Mouse (Mus musculus) MEL (cell line): Measurements from ENCODE around the gene 1110017D15Rik. TPM values are rescaled to one million over a fixed set of nuclear protein-coding genes. Genes with fewer than 3 reads are reported as not detected.
A peak's percentile ranks its signal among the peaks of the same experiment; 100 is the strongest.

Experiments
- DNase-seq: peaks from one replicate; pipeline ENCODE4 v3.0.0; 2011; ENCODE audit warnings: low read depth, low spot score
- H3K27ac ChIP-seq: 2 replicates; pipeline ENCODE4 v1.5.1; 2012; ENCODE audit warnings: low read depth, mild to moderate bottlenecking, control low read depth, low read length, moderate library complexity; ENCODE audit not compliant: control insufficient read depth
- H3K27me3 ChIP-seq, 2 experiments: fragments of 150-350 bp in 1 of 2; sonication (generic) in 1 of 2; 2 replicates each; pipeline ENCODE4 v1.6.1; 2012; ENCODE audit warnings: low read length in 2 of 2, mild to moderate bottlenecking in 2 of 2, improper control_type of control experiment in 1 of 2, moderate library complexity in 1 of 2; ENCODE audit not compliant: insufficient read depth in 2 of 2, control insufficient read depth in 1 of 2
- H3K36me3 ChIP-seq, 2 experiments: 2 replicates each; pipeline ENCODE4 v1.6.1; 2012 to 2014; ENCODE audit warnings: low read length in 2 of 2, improper control_type of control experiment in 1 of 2, inconsistent platforms in 1 of 2, mild to moderate bottlenecking in 1 of 2; ENCODE audit not compliant: insufficient read depth in 2 of 2, control insufficient read depth in 1 of 2
- H3K4me1 ChIP-seq, 2 experiments: fragments of 150-350 bp in 1 of 2; sonication (generic) in 1 of 2; 2 replicates each; pipeline ENCODE4 v1.6.1; 2012; ENCODE audit warnings: low read length in 2 of 2, improper control_type of control experiment in 1 of 2, mild to moderate bottlenecking in 1 of 2; ENCODE audit not compliant: insufficient read depth in 2 of 2, control insufficient read depth in 1 of 2
- H3K4me3 ChIP-seq, 2 experiments: fragments of 150-350 bp in 1 of 2; sonication (generic) in 1 of 2; 2 replicates each; pipeline ENCODE4 v1.5.1; 2012; ENCODE audit warnings: low read depth in 2 of 2, low read length in 2 of 2, mild to moderate bottlenecking in 2 of 2, moderate library complexity in 2 of 2, control low read depth in 1 of 2, improper control_type of control experiment in 1 of 2; ENCODE audit not compliant: control insufficient read depth in 1 of 2, insufficient read depth in 1 of 2
- H3K79me2 ChIP-seq: 2 replicates; pipeline ENCODE4 v1.6.1; 2012; ENCODE audit warnings: mild to moderate bottlenecking, low read length, moderate library complexity; ENCODE audit not compliant: control insufficient read depth, poor library complexity, insufficient read depth
- H3K9ac ChIP-seq: 2 replicates; pipeline ENCODE4 v1.6.1; 2012; ENCODE audit warnings: low read depth, mild to moderate bottlenecking, control low read depth, low read length, moderate library complexity; ENCODE audit not compliant: control insufficient read depth, poor library complexity, severe bottlenecking
- H3K9me3 ChIP-seq: fragments of 150-350 bp; sonication (generic); replicated peaks from 2 replicates; pipeline ENCODE4 v1.6.1; 2012; ENCODE audit warnings: mild to moderate bottlenecking, low read length, improper control_type of control experiment, moderate library complexity; ENCODE audit not compliant: insufficient read depth
- E2F4 ChIP-seq: IDR thresholded peaks from 2 replicates; pipeline ENCODE4 v1.6.1; 2011; ENCODE audit warnings: low read depth, low read length, improper control_type of control experiment, borderline replicate concordance
- EP300 ChIP-seq, 2 experiments: IDR thresholded peaks; 2 replicates each; pipeline ENCODE4 v1.6.1; 2011; ENCODE audit warnings: improper control_type of control experiment in 2 of 2, low read length in 2 of 2, low read depth in 1 of 2, mild to moderate bottlenecking in 1 of 2
- GABPA ChIP-seq: IDR thresholded peaks from 2 replicates; pipeline ENCODE4 v1.6.1; 2012; ENCODE audit warnings: low read depth, mild to moderate bottlenecking, inconsistent platforms, low read length, improper control_type of control experiment, moderate library complexity
- GATA1 ChIP-seq: IDR thresholded peaks from 2 replicates; pipeline ENCODE4 v1.6.1; 2011; ENCODE audit warnings: low read depth, low read length, improper control_type of control experiment
- JUND ChIP-seq: IDR thresholded peaks from 2 replicates; pipeline ENCODE4 v1.6.1; 2011; ENCODE audit warnings: low read depth, mild to moderate bottlenecking, improper control_type of control experiment, low read length
- KAT2A ChIP-seq: conservative IDR thresholded peaks from 2 replicates; pipeline ENCODE4 v1.6.1; 2012; ENCODE audit warnings: low read depth, low read length, improper control_type of control experiment, inconsistent platforms
- MEF2A ChIP-seq: IDR thresholded peaks from 2 replicates; pipeline ENCODE4 v1.6.1; 2014; ENCODE audit warnings: low read depth, mild to moderate bottlenecking, inconsistent platforms, low read length, improper control_type of control experiment; ENCODE audit not compliant: poor library complexity, insufficient replicate concordance, severe bottlenecking; ENCODE audit errors: extremely low read depth
- POLR2A ChIP-seq, 2 experiments: IDR thresholded peaks; 2 replicates each; pipeline ENCODE4 v1.6.1; 2011 to 2012; ENCODE audit warnings: low read length in 2 of 2, mild to moderate bottlenecking in 2 of 2, control low read depth in 1 of 2, improper control_type of control experiment in 1 of 2, low read depth in 1 of 2, moderate library complexity in 1 of 2; ENCODE audit not compliant: control insufficient read depth in 1 of 2, insufficient read depth in 1 of 2, poor library complexity in 1 of 2
- POLR2AphosphoS5 ChIP-seq: IDR thresholded peaks from 2 replicates; pipeline ENCODE4 v1.6.1; 2012; ENCODE audit warnings: low read depth, borderline replicate concordance, mild to moderate bottlenecking, inconsistent platforms, low read length, moderate library complexity, mixed read lengths
- RAD21 ChIP-seq: IDR thresholded peaks from 2 replicates; pipeline ENCODE4 v1.6.1; 2011; ENCODE audit warnings: mild to moderate bottlenecking, low read depth, low read length, improper control_type of control experiment
- RCOR1 ChIP-seq: IDR thresholded peaks from 2 replicates; pipeline ENCODE4 v1.6.1; 2012; ENCODE audit warnings: low read depth, mild to moderate bottlenecking, inconsistent platforms, low read length, improper control_type of control experiment
- SIN3A ChIP-seq: IDR thresholded peaks from 2 replicates; pipeline ENCODE4 v1.6.1; 2012; ENCODE audit warnings: low read length, improper control_type of control experiment, inconsistent platforms
- TAL1 ChIP-seq: IDR thresholded peaks from 2 replicates; pipeline ENCODE4 v1.6.1; 2012; ENCODE audit warnings: mild to moderate bottlenecking, inconsistent platforms, low read length, moderate library complexity, mixed read lengths
- TBP ChIP-seq: IDR thresholded peaks from 2 replicates; pipeline ENCODE4 v1.8.0; 2011; ENCODE audit warnings: low read depth, low read length, improper control_type of control experiment
- TCF12 ChIP-seq: IDR thresholded peaks from 2 replicates; pipeline ENCODE4 v1.6.1; 2014; ENCODE audit warnings: low read depth, mild to moderate bottlenecking, inconsistent platforms, low read length, improper control_type of control experiment, moderate library complexity
- UBTF ChIP-seq: IDR thresholded peaks from 2 replicates; pipeline ENCODE4 v1.6.1; 2012; ENCODE audit warnings: low read depth, mild to moderate bottlenecking, inconsistent platforms, low read length, improper control_type of control experiment, moderate library complexity, borderline replicate concordance; ENCODE audit not compliant: insufficient read depth
- USF2 ChIP-seq, 2 experiments: IDR thresholded peaks; 2 replicates each; pipeline ENCODE4 v1.6.1; 2011 to 2012; ENCODE audit warnings: improper control_type of control experiment in 2 of 2, low read length in 2 of 2, borderline replicate concordance in 1 of 2, inconsistent platforms in 1 of 2, low read depth in 1 of 2, mild to moderate bottlenecking in 1 of 2; ENCODE audit not compliant: insufficient read depth in 1 of 2
- ZKSCAN1 ChIP-seq: IDR thresholded peaks from 2 replicates; pipeline ENCODE4 v1.6.1; 2012; ENCODE audit warnings: low read depth, mild to moderate bottlenecking, inconsistent platforms, low read length, improper control_type of control experiment, moderate library complexity
- ZMIZ1 ChIP-seq: IDR thresholded peaks from 2 replicates; pipeline ENCODE4 v1.6.1; 2012; ENCODE audit warnings: low read depth, mild to moderate bottlenecking, inconsistent platforms, low read length, improper control_type of control experiment, moderate library complexity
- polyA plus RNA-seq, 2 experiments: library from polyadenylated mRNA; stranded (reverse) in 1 of 2; unstranded in 1 of 2; fragments of >175 nt in 1 of 2; fragments of >200 nt in 1 of 2; gene quantifications; 2 replicates each; pipeline versions ENCODE4 v1.2.1 to v1.2.4; 2012; ENCODE audit warnings: low replicate concordance in 2 of 2, low read depth in 1 of 2; ENCODE audit not compliant: insufficient read length in 2 of 2, insufficient read depth in 1 of 2, missing spikeins in 1 of 2
- total RNA-seq: library from RNA; depleted of rRNA; stranded (reverse); fragments of 300-350 nt; gene quantifications from 2 replicates; pipeline ENCODE4 v1.2.3, GENCODE M21; 2012

Gene 1110017D15Rik
- total and polyA plus RNA-seq, 3 experiments = 0.21 TPM; not detected in 2

DNA sequence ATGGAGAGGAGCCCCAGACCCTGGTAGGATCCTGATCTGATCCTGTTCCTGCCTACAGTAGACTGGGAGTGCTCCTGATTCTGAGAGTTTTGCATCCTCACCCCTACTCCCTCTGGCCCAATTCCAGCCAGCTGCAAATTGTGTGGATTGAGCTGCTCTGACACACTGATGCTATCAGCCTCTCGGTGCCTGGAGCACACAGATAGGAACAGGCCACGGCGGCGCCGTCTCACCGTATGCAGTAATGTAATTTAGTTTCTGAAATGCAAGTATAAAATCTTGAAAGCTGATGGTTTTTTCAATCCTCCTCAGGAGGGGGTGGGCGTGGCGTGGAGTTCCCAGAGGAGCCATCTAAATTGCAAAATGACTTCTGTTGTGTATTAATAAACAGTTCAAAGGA, 25.0 kb upstream of the 1110017D15Rik start (continued):
- TF ChIP-seq JUND = no peak
- TF ChIP-seq KAT2A = no peak
- no peak for TF ChIP-seq SIN3A
- no peak for TF ChIP-seq ZMIZ1
- TF ChIP-seq POLR2AphosphoS5 = no peak
- no peak for TF ChIP-seq E2F4
- no peak for TF ChIP-seq POLR2A (IDR thresholded peaks at IDR 0.05; ENCODE audit: control insufficient read depth in 1 of 2, insufficient read depth in 1 of 2, low read depth in 1 of 2, low read length in 2 of 2, poor library complexity in 1 of 2)
- no peak for TF ChIP-seq ZKSCAN1
- TF ChIP-seq TBP = no peak
- no peak for TF ChIP-seq GABPA
- TF ChIP-seq MEF2A = no peak
- TF ChIP-seq UBTF = no peak
- TF ChIP-seq EP300 (IDR thresholded peaks at IDR 0.05; ENCODE audit: low read depth in 1 of 2, low read length in 2 of 2) = peak in 1 of 2 experiments; percentile 39; a peak in 2 of 4 replicates

DNA sequence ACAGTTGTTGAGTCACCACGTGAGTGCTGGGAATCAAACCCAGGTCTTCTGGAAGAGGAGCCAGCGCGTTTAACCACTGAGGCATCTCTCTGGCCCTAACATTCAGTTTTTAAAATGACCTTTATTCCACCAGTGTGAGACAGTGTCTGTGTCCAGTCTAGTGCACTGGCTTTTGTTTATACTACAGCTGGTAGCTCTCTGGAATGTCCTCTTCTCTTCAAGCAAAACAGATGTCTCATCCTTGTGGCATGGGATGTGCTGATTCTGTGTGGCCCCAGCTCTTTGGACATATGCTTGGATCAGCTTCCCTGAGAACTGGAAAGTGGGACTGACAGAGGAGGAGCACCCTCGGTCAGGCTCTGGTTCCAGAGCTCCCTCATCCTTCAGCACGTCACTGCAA, 17.7 kb upstream of the 1110017D15Rik start:
- no peaks in the 10 kb centered on the region for H3K79me2 ChIP-seq
- no peak for DNase-seq
- H3K27ac ChIP-seq = no peak overlapping the region
- H3K9ac ChIP-seq = no peak overlapping the region
- no peaks in the 10 kb centered on the region for H3K9me3 ChIP-seq
- H3K4me3 ChIP-seq = no peak overlapping the region
- no peaks in the 10 kb centered on the region for H3K36me3 ChIP-seq
- H3K4me1 ChIP-seq = no peaks in the 10 kb centered on the region
- no peaks in the 10 kb centered on the region for H3K27me3 ChIP-seq
- no peak for TF ChIP-seq KAT2A
- no peak for TF ChIP-seq GATA1
- no peak for TF ChIP-seq USF2 (IDR thresholded peaks at IDR 0.05; ENCODE audit: borderline replicate concordance in 1 of 2, insufficient read depth in 1 of 2, low read depth in 1 of 2, low read length in 2 of 2)
- TF ChIP-seq RCOR1 = no peak
- no peak for TF ChIP-seq EP300 (IDR thresholded peaks at IDR 0.05; ENCODE audit: low read depth in 1 of 2, low read length in 2 of 2)
- no peak for TF ChIP-seq TAL1
- no peak for TF ChIP-seq RAD21
- TF ChIP-seq MEF2A = no peak
- TF ChIP-seq E2F4 = no peak
- TF ChIP-seq TBP = no peak
- no peak for TF ChIP-seq TCF12
